Mouse (Mus musculus): ENCODE results near the gene Aanat.

DNA sequence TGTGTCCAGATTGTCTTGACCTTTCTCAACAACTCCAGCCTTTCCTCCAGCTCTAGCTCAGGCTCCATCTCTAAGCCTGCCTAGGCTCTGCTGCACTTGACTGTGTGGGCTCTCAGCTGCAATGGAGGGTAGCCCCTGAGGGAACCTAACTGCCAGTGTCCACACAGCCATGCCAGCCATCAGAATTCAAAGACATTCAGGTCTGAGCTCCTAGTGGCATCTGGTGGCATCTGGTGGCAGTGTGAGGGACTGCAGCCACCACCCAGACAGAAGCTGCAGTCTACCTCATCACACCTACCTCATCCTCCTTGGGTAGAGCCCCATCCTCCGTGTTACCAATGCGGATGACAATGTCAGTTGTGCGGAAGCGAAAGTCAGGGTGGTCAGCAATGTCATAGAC, 43.1 kb upstream of the Aanat start:
- TF ChIP-seq POLR2A (IDR thresholded peaks at IDR 0.05; ENCODE audit: extremely low read depth, insufficient read depth, low read length) (no peak), CTCF (IDR thresholded peaks at IDR 0.05; ENCODE audit: low read depth, low read length) (peak; percentile 79)
